Mouse (Mus musculus) layer of hippocampus, adult 18-20 months (tissue): Measurements from ENCODE around the gene Mrpl39. TPM values are rescaled to one million over a fixed set of nuclear protein-coding genes. Genes with fewer than 3 reads are reported as not detected.

Source experiments
- DNase-seq, 2 experiments: peaks; one replicate each; pipeline ENCODE4 v3.0.0; 2022; ENCODE audit warnings: low spot score in 2 of 2
- total RNA-seq, 2 experiments: library from RNA; stranded (reverse); gene quantifications; 2 replicates each; pipeline ENCODE4 v1.2.3; 2021

The Mrpl39 gene
- total RNA-seq, 2 experiments from 2014 or later, result 21.3 to 22.5 TPM

- DNase-seq, result peak in 1 of 2 experiments; percentile 36
Observed at GRCm38 (mm10) chr16:84744703-84745490, 9.4 kb upstream of the Mrpl39 start.

GRCm38 (mm10) chr16:84737358-84737757 lies 1.8 kb upstream of the Mrpl39 start:
- DNase-seq, result no peak

- DNase-seq, result no peak
Observed at GRCm38 (mm10) chr16:84734806-84735165, 756 bp downstream of the Mrpl39 start.

- DNase-seq, result no peak
Observed at GRCm38 (mm10) chr16:84720670-84721069, 14.9 kb downstream of the Mrpl39 start.

- no peak for DNase-seq
Observed at GRCm38 (mm10) chr16:84718250-84718649, 17.3 kb downstream of the Mrpl39 start.

GRCm38 (mm10) chr16:84717618-84718248 lies 17.8 kb downstream of the Mrpl39 start:
- no peak for DNase-seq

- no peak for DNase-seq
Observed at GRCm38 (mm10) chr16:84716724-84717617, 18.6 kb downstream of the Mrpl39 start.

GRCm38 (mm10) chr16:84716197-84716596 lies 19.3 kb downstream of the Mrpl39 start:
- DNase-seq, result no peak

- DNase-seq, result no peak
Observed at GRCm38 (mm10) chr16:84714978-84715377, 20.6 kb downstream of the Mrpl39 start.

- DNase-seq, result no peak
Observed at GRCm38 (mm10) chr16:84713926-84714325, 21.6 kb downstream of the Mrpl39 start.

- DNase-seq, result no peak
Observed at GRCm38 (mm10) chr16:84713156-84713555, 22.4 kb downstream of the Mrpl39 start.

- no peak for DNase-seq
Observed at GRCm38 (mm10) chr16:84708649-84709048, 26.9 kb downstream of the Mrpl39 start.

GRCm38 (mm10) chr16:84707802-84708201 lies 27.7 kb downstream of the Mrpl39 start:
- no peak for DNase-seq

GRCm38 (mm10) chr16:84706571-84706970 lies 29.0 kb downstream of the Mrpl39 start:
- no peak for DNase-seq

- no peak for DNase-seq
Observed at GRCm38 (mm10) chr16:84705507-84705906, 30.0 kb downstream of the Mrpl39 start.

- DNase-seq, result no peak
Observed at GRCm38 (mm10) chr16:84704661-84705240, 30.8 kb downstream of the Mrpl39 start.

- no peak for DNase-seq
Observed at GRCm38 (mm10) chr16:84703769-84704660, 31.5 kb downstream of the Mrpl39 start.

- no peak for DNase-seq
Observed at GRCm38 (mm10) chr16:84703129-84703768, 32.3 kb downstream of the Mrpl39 start.

GRCm38 (mm10) chr16:84702230-84703128 lies 33.1 kb downstream of the Mrpl39 start:
- DNase-seq, result no peak
